Mouse (Mus musculus): ENCODE measurements around the gene Cep112. TPM values are rescaled to one million over a fixed set of nuclear protein-coding genes. Genes with fewer than 3 reads are reported as not detected.

The Cep112 gene
- total RNA-seq, 2 experiments from 2014 or later: 5.0 TPM; not detected in 1

- ATAC-seq (replicated peaks; ENCODE audit: poor library complexity, severe bottlenecking): no peak
Observed at GRCm38 (mm10) chr11:108443893-108444563, 19.0 kb downstream of the Cep112 start.

GRCm38 (mm10) chr11:108447148-108447547 is 22.2 kb downstream of the Cep112 start:
- ATAC-seq (replicated peaks; ENCODE audit: poor library complexity, severe bottlenecking): peak; percentile 66

- ATAC-seq (replicated peaks; ENCODE audit: poor library complexity, severe bottlenecking): peak; percentile 37; the same call in 1 of the 2 replicates
Observed at GRCm38 (mm10) chr11:108449811-108450210, 24.8 kb downstream of the Cep112 start.

- no peak for ATAC-seq (replicated peaks; ENCODE audit: poor library complexity, severe bottlenecking)
Observed at GRCm38 (mm10) chr11:108459599-108459998, 34.6 kb downstream of the Cep112 start.

- no peak for ATAC-seq (replicated peaks; ENCODE audit: poor library complexity, severe bottlenecking)
Observed at GRCm38 (mm10) chr11:108464138-108464537, 39.1 kb downstream of the Cep112 start.

GRCm38 (mm10) chr11:108464715-108465301 is 39.8 kb downstream of the Cep112 start:
- ATAC-seq (replicated peaks; ENCODE audit: poor library complexity, severe bottlenecking): no peak

- no peak for ATAC-seq (replicated peaks; ENCODE audit: poor library complexity, severe bottlenecking)
Observed at GRCm38 (mm10) chr11:108475738-108476137, 50.7 kb downstream of the Cep112 start.

GRCm38 (mm10) chr11:108476226-108476625 is 51.2 kb downstream of the Cep112 start:
- no peak for ATAC-seq (replicated peaks; ENCODE audit: poor library complexity, severe bottlenecking)

- no peak for ATAC-seq (replicated peaks; ENCODE audit: poor library complexity, severe bottlenecking)
Observed at GRCm38 (mm10) chr11:108483976-108484375, 59.0 kb downstream of the Cep112 start.

GRCm38 (mm10) chr11:108488256-108488655 is 63.3 kb downstream of the Cep112 start:
- ATAC-seq (replicated peaks; ENCODE audit: poor library complexity, severe bottlenecking): no peak

GRCm38 (mm10) chr11:108489863-108490262 is 64.9 kb downstream of the Cep112 start:
- no peak for ATAC-seq (replicated peaks; ENCODE audit: poor library complexity, severe bottlenecking)

- no peak for ATAC-seq (replicated peaks; ENCODE audit: poor library complexity, severe bottlenecking)
Observed at GRCm38 (mm10) chr11:108508190-108508589, 83.2 kb downstream of the Cep112 start.

- ATAC-seq (replicated peaks; ENCODE audit: poor library complexity, severe bottlenecking): no peak
Observed at GRCm38 (mm10) chr11:108527725-108528363, 102.9 kb downstream of the Cep112 start.

- no peak for ATAC-seq (replicated peaks; ENCODE audit: poor library complexity, severe bottlenecking)
Observed at GRCm38 (mm10) chr11:108532901-108533300, 107.9 kb downstream of the Cep112 start.

GRCm38 (mm10) chr11:108534014-108534413 is 109.0 kb downstream of the Cep112 start:
- ATAC-seq (replicated peaks; ENCODE audit: poor library complexity, severe bottlenecking): no peak

- no peak for ATAC-seq (replicated peaks; ENCODE audit: poor library complexity, severe bottlenecking)
Observed at GRCm38 (mm10) chr11:108552997-108553622, 128.1 kb downstream of the Cep112 start.

GRCm38 (mm10) chr11:108553881-108554280 is 128.9 kb downstream of the Cep112 start:
- ATAC-seq (replicated peaks; ENCODE audit: poor library complexity, severe bottlenecking): no peak

GRCm38 (mm10) chr11:108558544-108558943 is 133.6 kb downstream of the Cep112 start:
- ATAC-seq (replicated peaks; ENCODE audit: poor library complexity, severe bottlenecking): no peak

- ATAC-seq (replicated peaks; ENCODE audit: poor library complexity, severe bottlenecking): no peak
Observed at GRCm38 (mm10) chr11:108559506-108559905, 134.5 kb downstream of the Cep112 start.

- ATAC-seq (replicated peaks; ENCODE audit: poor library complexity, severe bottlenecking): no peak
Observed at GRCm38 (mm10) chr11:108562076-108562475, 137.1 kb downstream of the Cep112 start.

- ATAC-seq (replicated peaks; ENCODE audit: poor library complexity, severe bottlenecking): no peak
Observed at GRCm38 (mm10) chr11:108586551-108587184, 161.7 kb downstream of the Cep112 start.

Data from granulocyte monocyte progenitor cell, adult 5-6 weeks (primary cell).